Mouse (Mus musculus) spleen, adult 10 weeks (tissue): Measurements from ENCODE around the gene Slc37a1. TPM values are rescaled to one million over a fixed set of nuclear protein-coding genes. Genes with fewer than 3 reads are reported as not detected.

Experiments
- polyA plus RNA-seq: library from polyadenylated mRNA; stranded (reverse); fragments of 350-450 nt; fragmentation: Illumina TruSeq; extraction: RNeasy Lipid Tissue Mini Kit (QIAGEN cat#74804); gene quantifications from one replicate; pipeline ENCODE4 v1.2.3, GENCODE M21; 2015; ENCODE audit warnings: low replicate concordance; ENCODE audit not compliant: insufficient read depth

Gene Slc37a1
- polyA plus RNA-seq = 13.6 TPM

DNA sequence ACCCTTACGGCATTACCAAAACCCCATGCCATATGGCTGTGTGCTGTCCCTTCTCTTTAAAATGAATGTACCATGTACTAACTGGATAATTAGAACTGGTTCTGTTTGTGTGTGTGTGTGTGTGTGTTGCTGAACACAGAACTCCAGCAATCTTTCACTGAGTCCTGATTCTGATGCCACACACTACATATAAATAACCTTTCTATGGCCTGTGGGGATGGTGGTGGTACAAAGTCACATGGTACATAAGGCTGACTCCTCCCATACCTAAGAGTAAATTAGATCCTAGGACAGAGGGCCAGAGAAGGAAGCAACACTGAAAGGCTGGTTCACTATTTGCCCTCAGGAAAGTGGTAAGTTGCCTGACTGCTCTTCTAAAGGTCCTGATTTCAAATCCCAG lies at the start of gene Slc37a1:
Gene Slc37a1 (plus strand): TSS at position 301 of the 400 bp plus-strand sequence.

GRCm38 (mm10) chr17:31276922-31277918 lies 9.4 kb upstream of the Slc37a1 start, which contains the start of gene Rsph1:
Gene Rsph1 (minus strand): TSS chr17:31277383.

DNA sequence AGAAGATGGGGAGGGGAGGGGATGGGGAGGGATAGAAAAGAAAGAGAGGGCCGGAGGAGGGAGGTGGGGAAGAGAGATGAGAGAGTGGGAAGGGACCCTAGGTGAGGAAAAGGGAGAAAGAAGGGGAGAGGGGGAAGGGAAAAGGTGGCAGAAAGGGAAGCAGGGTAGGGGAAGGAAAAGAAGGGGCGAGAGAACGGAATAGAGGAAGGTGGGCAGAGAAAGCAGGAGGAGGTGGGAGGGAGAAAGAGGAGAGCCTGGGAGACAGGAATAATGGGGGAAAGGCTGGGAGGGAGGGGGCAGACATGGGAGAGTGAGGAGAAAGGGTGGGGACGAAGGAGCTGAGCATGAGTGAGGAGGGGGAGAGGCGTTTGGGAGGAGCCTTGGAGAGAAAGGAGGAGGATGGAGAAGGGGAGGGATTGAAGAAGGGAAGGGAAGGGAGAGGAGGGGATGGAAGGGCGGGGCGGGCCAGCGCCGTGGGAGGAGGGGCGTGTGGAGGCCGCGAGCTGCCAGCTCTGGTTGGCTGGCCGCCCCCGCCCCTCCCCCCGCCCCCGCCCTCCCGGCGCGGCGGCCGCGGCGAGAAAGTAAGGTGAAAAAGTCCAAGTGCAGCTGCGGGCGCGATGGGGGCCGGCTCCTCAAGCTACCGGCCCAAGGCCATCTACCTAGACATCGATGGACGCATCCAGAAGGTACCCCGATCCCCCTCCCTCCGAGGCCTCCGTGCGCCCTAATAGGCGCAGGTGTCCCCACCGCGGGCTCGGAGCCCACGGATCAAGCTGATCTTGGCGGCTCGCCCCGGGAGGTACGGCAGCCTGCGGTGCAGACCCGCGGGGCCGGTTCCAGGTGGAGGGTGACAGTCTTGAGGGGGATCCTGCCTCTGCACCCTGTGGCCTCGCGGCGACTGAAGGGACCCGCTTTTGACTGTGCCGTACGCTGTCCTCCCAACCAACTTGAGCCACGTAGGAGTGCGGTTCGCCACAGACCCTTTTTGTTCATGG lies 99.4 kb downstream of the Slc37a1 start, which contains the start of gene Pde9a:
Gene Pde9a (plus strand): TSS at position 540 of the 995 bp plus-strand sequence.

Other genes with a start within 250 kb of the Slc37a1 start
- 24.0 TPM for gene Abcg1, start 229.1 kb upstream of the Slc37a1 start, polyA plus RNA-seq
- not detected for gene Tff3, start 157.1 kb upstream of the Slc37a1 start, polyA plus RNA-seq
- gene Tff2, start 142.5 kb upstream of the Slc37a1 start, polyA plus RNA-seq = 0.87 TPM
- not detected for gene Tff1, start 121.5 kb upstream of the Slc37a1 start, polyA plus RNA-seq
- gene Tmprss3, start 87.8 kb upstream of the Slc37a1 start, polyA plus RNA-seq = 0.26 TPM
- 10.1 TPM for gene Ubash3a, start 78.9 kb upstream of the Slc37a1 start, polyA plus RNA-seq
- gene Rsph1, start 9.4 kb upstream of the Slc37a1 start, polyA plus RNA-seq = 0.48 TPM
- 1.0 TPM for gene Pde9a, start 99.4 kb downstream of the Slc37a1 start, polyA plus RNA-seq
- gene Wdr4, start 233.2 kb downstream of the Slc37a1 start, polyA plus RNA-seq = 12.2 TPM
- 85.8 TPM for gene Ndufv3, start 233.3 kb downstream of the Slc37a1 start, polyA plus RNA-seq